Comparison of ENCODE assay signal across 8 mouse cellular contexts in genomic region chr11:49876948-49877817, GRCm38 (mm10). TPM values are rescaled to one million over a fixed set of nuclear protein-coding genes. Genes with fewer than 3 reads are reported as not detected.
DNase-seq lines count a peak whose midpoint lies in the region; ATAC-seq lines count a peak whose summit lies in the region.

No protein-coding gene starts in this region.

- WGBS in hindbrain, embryonic 12.5 days: 89% methylated on average over 8 of the region's 8 CpGs
- 88% methylated on average over 8 of the region's 8 CpGs for WGBS in hindbrain, embryonic 11.5 days
- WGBS in hindbrain, embryonic 16.5 days: 72% methylated on average over 8 of the region's 8 CpGs
- 74% methylated on average over 8 of the region's 8 CpGs for WGBS in stomach, embryonic 15.5 days

- no peaks in the 10 kb centered on the region for H3K27me3 ChIP-seq in hindbrain, embryonic 12.5 days
- no peaks in the 10 kb centered on the region for H3K27me3 ChIP-seq in hindbrain, embryonic 11.5 days (ENCODE audit: control insufficient read depth, insufficient read depth, low read length)
- H3K27me3 ChIP-seq in hindbrain, embryonic 16.5 days (replicated peaks; ENCODE audit: control insufficient read depth, insufficient read depth, low read length): no peaks in the 10 kb centered on the region
- no peaks in the 10 kb centered on the region for H3K27me3 ChIP-seq in stomach, embryonic 15.5 days (replicated peaks)

- peak overlapping the region; percentile 32; the same call in 1 of the 2 replicates for H3K27ac ChIP-seq in hindbrain, embryonic 12.5 days
- H3K27ac ChIP-seq in hindbrain, embryonic 11.5 days (ENCODE audit: low read depth, low read length): no peak overlapping the region
- peak overlapping the region; percentile 67 for H3K27ac ChIP-seq in hindbrain, embryonic 16.5 days (ENCODE audit: low read depth, low read length)
- no peak overlapping the region for H3K27ac ChIP-seq in stomach, embryonic 15.5 days

- no peaks in the 10 kb centered on the region for H3K9me3 ChIP-seq in hindbrain, embryonic 12.5 days (replicated peaks)
- no peaks in the 10 kb centered on the region for H3K9me3 ChIP-seq in hindbrain, embryonic 11.5 days (ENCODE audit: control insufficient read depth, low read length)
- no peaks in the 10 kb centered on the region for H3K9me3 ChIP-seq in hindbrain, embryonic 16.5 days (ENCODE audit: control insufficient read depth, low read length)
- H3K9me3 ChIP-seq in stomach, embryonic 15.5 days: no peaks in the 10 kb centered on the region

- H3K4me2 ChIP-seq in hindbrain, embryonic 12.5 days (replicated peaks): no peak overlapping the region
- H3K4me2 ChIP-seq in hindbrain, embryonic 11.5 days (replicated peaks; ENCODE audit: low read depth, low read length): no peak overlapping the region
- no peak overlapping the region for H3K4me2 ChIP-seq in hindbrain, embryonic 16.5 days (ENCODE audit: low read length)
- H3K4me2 ChIP-seq in stomach, embryonic 15.5 days: no peak overlapping the region

- H3K4me3 ChIP-seq in hindbrain, embryonic 12.5 days: no peak overlapping the region
- H3K4me3 ChIP-seq in hindbrain, embryonic 11.5 days (ENCODE audit: low read depth, low read length): no peak overlapping the region
- no peak overlapping the region for H3K4me3 ChIP-seq in hindbrain, embryonic 16.5 days (ENCODE audit: low read length)
- no peak overlapping the region for H3K4me3 ChIP-seq in stomach, embryonic 15.5 days (replicated peaks)

- no peak for DNase-seq in hindbrain, embryonic 11.5 days (ENCODE audit: low spot score)
- peak; percentile 83 for DNase-seq in 3T3-L1 (ENCODE audit: low read depth, low spot score)
- DNase-seq in cerebellum, postnatal 14 days: peak; percentile 84 to 87
- no peak for DNase-seq in adrenal gland, adult 2 months
- DNase-seq in yolk sac, embryonic 10.5 days (ENCODE audit: low spot score): no peak

- H3K4me1 ChIP-seq in hindbrain, embryonic 12.5 days: peaks cover 8% of the 10 kb centered on the region; the same call in 1 of the 2 replicates
- no peaks in the 10 kb centered on the region for H3K4me1 ChIP-seq in hindbrain, embryonic 11.5 days (replicated peaks; ENCODE audit: control insufficient read depth, insufficient read depth, low read length)
- H3K4me1 ChIP-seq in hindbrain, embryonic 16.5 days (ENCODE audit: control insufficient read depth, insufficient read depth, low read depth, low read length): peaks cover 3% of the 10 kb centered on the region; the same call in 1 of the 2 replicates
- H3K4me1 ChIP-seq in stomach, embryonic 15.5 days: no peaks in the 10 kb centered on the region

- no peak for ATAC-seq in hindbrain, embryonic 12.5 days (ENCODE audit: low FRiP score)
- ATAC-seq in hindbrain, embryonic 11.5 days (ENCODE audit: low FRiP score): no peak
- ATAC-seq in hindbrain, embryonic 16.5 days: peak; percentile 74
- ATAC-seq in stomach, embryonic 15.5 days (ENCODE audit: insufficient read depth, low FRiP score, low read depth): peak; percentile 53; the same call in 1 of the 2 replicates

- no peak overlapping the region for H3K9ac ChIP-seq in hindbrain, embryonic 12.5 days
- no peak overlapping the region for H3K9ac ChIP-seq in hindbrain, embryonic 11.5 days (ENCODE audit: low read depth, low read length)
- no peak overlapping the region for H3K9ac ChIP-seq in hindbrain, embryonic 16.5 days (ENCODE audit: low read depth, low read length)
- no peak overlapping the region for H3K9ac ChIP-seq in stomach, embryonic 15.5 days

- peaks cover 50% of the 10 kb centered on the region for H3K36me3 ChIP-seq in hindbrain, embryonic 12.5 days
- no peaks in the 10 kb centered on the region for H3K36me3 ChIP-seq in hindbrain, embryonic 11.5 days (ENCODE audit: control insufficient read depth, insufficient read depth, low read length)
- H3K36me3 ChIP-seq in hindbrain, embryonic 16.5 days (ENCODE audit: control insufficient read depth, insufficient read depth, low read length): peaks cover 24% of the 10 kb centered on the region
- peaks cover 23% of the 10 kb centered on the region for H3K36me3 ChIP-seq in stomach, embryonic 15.5 days

RNA-seq across cellular contexts. Expression of gene Rasgef1c, which starts 24.5 kb away (rescaled TPM):
- polyA plus RNA-seq in hindbrain, embryonic 12.5 days (2016; fragmentation: Nextera tagmentation; extraction: Ambion mirVana): 5.3 and 6.7 TPM in 2 replicates
- 4.5 and 4.6 TPM in 2 replicates for polyA plus RNA-seq in hindbrain, embryonic 11.5 days (2014; fragmentation: Nextera tagmentation; extraction: Ambion mirVana)
- polyA plus RNA-seq in hindbrain, embryonic 16.5 days (2015; fragmentation: Nextera tagmentation; extraction: Ambion mirVana): 34.7 and 36.5 TPM in 2 replicates
- 0.49 and 0.84 TPM in 2 replicates for polyA plus RNA-seq in stomach, embryonic 15.5 days (2015; fragmentation: Nextera tagmentation; extraction: Ambion mirVana)
- total RNA-seq in adrenal gland, adult 2 months (2021): 1 to 10 TPM in 1 of 2 experiments, under 1 TPM in 1; 0.43 to 1.0 TPM
- 0.71 and 0.83 TPM in 2 replicates for polyA plus RNA-seq in adrenal gland, adult 2 months (2012; rRNA removed)

RNA-seq across cellular contexts. Expression of gene Mapk9, which starts 30.6 kb away (rescaled TPM):
- polyA plus RNA-seq in hindbrain, embryonic 12.5 days (2016; fragmentation: Nextera tagmentation; extraction: Ambion mirVana): 54.4 and 62.3 TPM in 2 replicates
- 49.3 and 52.9 TPM in 2 replicates for polyA plus RNA-seq in hindbrain, embryonic 11.5 days (2014; fragmentation: Nextera tagmentation; extraction: Ambion mirVana)
- 69.0 and 69.9 TPM in 2 replicates for polyA plus RNA-seq in hindbrain, embryonic 16.5 days (2015; fragmentation: Nextera tagmentation; extraction: Ambion mirVana)
- 31.3 and 34.8 TPM in 2 replicates for polyA plus RNA-seq in stomach, embryonic 15.5 days (2015; fragmentation: Nextera tagmentation; extraction: Ambion mirVana)
- total RNA-seq in adrenal gland, adult 2 months (2021): 10 to 100 TPM; 69.8 to 79.9 TPM
- 20.2 and 20.5 TPM in 2 replicates for polyA plus RNA-seq in adrenal gland, adult 2 months (2012; rRNA removed)

Comparison
In these comparisons a context has a peak if more than half of its experiments do, and no peak if none do; other contexts are left out.
1. ATAC-seq: peak in hindbrain, embryonic 16.5 days (single experiment) and stomach, embryonic 15.5 days (single experiment); none in hindbrain, embryonic 12.5 days (single experiment) and hindbrain, embryonic 11.5 days (single experiment).
2. H3K27ac ChIP-seq: peak in hindbrain, embryonic 12.5 days (single experiment) and hindbrain, embryonic 16.5 days (single experiment); none in hindbrain, embryonic 11.5 days (single experiment) and stomach, embryonic 15.5 days (single experiment).
3. DNase-seq: peak in 3T3-L1 (single experiment) and cerebellum, postnatal 14 days (2 of 2); none in hindbrain, embryonic 11.5 days (single experiment), adrenal gland, adult 2 months (single experiment) and yolk sac, embryonic 10.5 days (single experiment).